Mouse (Mus musculus) liver, embryonic 14.5 days (tissue): ENCODE measurements at regions not wholly inside any gene's neighbourhood (a gene's known extent, or its start where the extent isn't known, plus 50 kb on each side); places are given as distances from the start of the nearest gene placed in this dataset.

ENCODE experiments used
- CTCF ChIP-seq: IDR thresholded peaks from 2 replicates; pipeline ENCODE4 v1.5.1; 2016; ENCODE audit warnings: antibody characterized with exemption, low read depth, control low read depth
- EP300 ChIP-seq: IDR thresholded peaks from 2 replicates; pipeline ENCODE4 v1.6.1; 2016; ENCODE audit warnings: antibody characterized with exemption, low read depth

DNA sequence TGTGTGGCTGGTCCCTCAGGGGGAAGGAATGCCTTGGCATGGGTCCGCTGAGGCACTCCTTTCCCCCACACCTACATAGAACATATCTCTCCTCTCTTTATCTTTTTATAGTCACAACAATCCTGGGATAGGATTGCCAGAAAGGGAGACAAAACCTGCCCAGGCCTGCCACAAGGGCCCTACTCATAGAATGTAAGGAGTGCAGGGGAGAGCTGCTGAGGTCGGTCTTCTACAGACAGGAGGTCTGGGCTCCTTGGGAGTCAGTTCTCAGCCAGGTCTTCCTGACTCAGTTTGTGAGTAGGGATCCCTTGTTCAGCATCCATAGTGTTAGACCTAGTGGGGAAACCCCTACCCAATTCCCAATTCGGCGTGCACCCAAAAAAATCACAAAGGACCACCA lies 70.8 kb upstream of the Cpsf6 start:
- TF ChIP-seq CTCF (no peak), EP300 (no peak)
